Mouse (Mus musculus) spleen, adult 2 months (tissue): ENCODE measurements around the gene Ss18l2.

Experiments used
- CTCF ChIP-seq: fragments of 200-500 bp; IDR thresholded peaks from 2 replicates; pipeline ENCODE4 v1.5.1; 2011; ENCODE audit warnings: mild to moderate bottlenecking, inconsistent platforms; ENCODE audit not compliant: insufficient read depth, insufficient read length, insufficient replicate concordance; ENCODE audit errors: extremely low read depth
- POLR2A ChIP-seq: fragments of 200-500 bp; IDR thresholded peaks from 2 replicates; pipeline ENCODE4 v1.6.1; 2011; ENCODE audit warnings: low read depth, low read length, inconsistent platforms

DNA sequence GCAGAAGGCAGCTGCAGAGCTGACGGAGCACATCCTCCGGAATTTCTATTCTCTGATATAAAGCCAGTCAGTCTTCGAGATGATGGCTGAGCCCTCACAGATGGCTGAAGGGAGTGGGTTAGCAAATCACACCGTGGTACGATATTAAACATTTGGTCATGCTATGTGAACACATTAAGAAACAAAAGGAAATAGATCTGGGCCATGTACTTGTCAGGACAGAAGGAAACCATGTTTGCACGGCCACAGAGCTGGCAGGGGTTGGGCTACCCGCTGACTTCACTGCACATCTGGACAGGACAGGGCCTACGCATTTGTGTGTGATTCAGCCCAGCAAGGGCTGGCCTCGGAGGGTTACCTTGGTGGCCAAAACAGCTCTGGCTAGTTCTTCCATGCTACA is 13.5 kb upstream of the Ss18l2 start:
- no peak for TF ChIP-seq POLR2A
- TF ChIP-seq CTCF, result no peak
